Mouse (Mus musculus): ENCODE measurements around the gene Olfr459. TPM values are rescaled to one million over a fixed set of nuclear protein-coding genes. Genes with fewer than 3 reads are reported as not detected.

Olfr459 gene
- polyA plus RNA-seq, 1 experiment from 2014 or later: not detected

DNA sequence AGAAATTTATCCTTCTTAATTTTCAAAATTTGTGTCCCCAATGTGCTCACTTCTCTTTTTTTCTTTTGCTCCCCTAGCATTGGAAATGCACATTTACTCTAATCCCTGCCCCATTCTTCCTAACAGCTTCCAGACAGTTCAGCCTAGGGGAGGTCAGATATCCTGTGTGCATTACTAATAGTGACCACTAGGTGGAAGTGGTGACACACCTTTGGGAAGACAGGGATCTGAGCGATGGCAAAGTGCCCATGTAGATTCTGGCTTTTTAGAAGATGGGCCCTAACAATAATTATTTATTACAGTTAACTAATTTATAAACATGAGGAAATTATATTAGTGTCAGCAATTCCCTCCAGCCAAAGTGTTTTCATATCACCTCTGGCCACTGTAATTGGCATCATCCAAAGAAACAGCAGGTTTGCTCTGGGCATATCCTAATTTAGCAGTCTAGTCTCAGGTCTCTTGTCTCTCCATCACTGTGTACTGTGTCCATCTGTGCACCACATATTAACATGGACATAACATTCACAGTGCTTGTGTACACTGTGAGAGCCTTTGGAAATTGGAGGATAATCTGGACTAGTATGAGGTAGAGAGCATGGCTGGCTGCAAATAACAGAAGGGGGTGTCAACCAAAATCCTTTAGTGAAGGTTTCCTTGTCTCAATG is 13.1 kb downstream of the Olfr459 start:
- WGBS (ENCODE audit: insufficient replicate concordance): 5% methylated on average over 1 of the region's 1 CpGs
- H3K27ac ChIP-seq (ENCODE audit: low read depth): no peak overlapping the region
- ATAC-seq (peak; percentile 68), DNase-seq (peak; percentile 31)
- H3K4me3 ChIP-seq (ENCODE audit: low read depth, low read length): no peak overlapping the region
- H3K27me3 ChIP-seq (ENCODE audit: insufficient read depth, low read length): no peaks in the 10 kb centered on the region
- no peaks in the 10 kb centered on the region for H3K36me3 ChIP-seq (replicated peaks; ENCODE audit: insufficient read depth, low read length)
- TF ChIP-seq CTCF (IDR thresholded peaks at IDR 0.05; ENCODE audit: low read depth) (peak; percentile 94), EP300 (IDR thresholded peaks at IDR 0.05; ENCODE audit: low read depth) (no peak)
- H3K4me2 ChIP-seq (ENCODE audit: low read depth, low read length): no peak overlapping the region
- H3K9ac ChIP-seq (replicated peaks): no peak overlapping the region
- H3K9me3 ChIP-seq (ENCODE audit: low read length): no peaks in the 10 kb centered on the region
- no peaks in the 10 kb centered on the region for H3K4me1 ChIP-seq (ENCODE audit: insufficient read depth)

- H3K27me3 ChIP-seq (ENCODE audit: insufficient read depth, low read length): no peaks in the 10 kb centered on the region
- H3K4me2 ChIP-seq (ENCODE audit: low read depth, low read length): no peak overlapping the region
- 64% methylated on average over 2 of the region's 2 CpGs for WGBS (ENCODE audit: insufficient replicate concordance)
- DNase-seq (no peak), ATAC-seq (no peak)
- TF ChIP-seq EP300 (IDR thresholded peaks at IDR 0.05; ENCODE audit: low read depth) (no peak), CTCF (IDR thresholded peaks at IDR 0.05; ENCODE audit: low read depth) (no peak)
- no peak overlapping the region for H3K9ac ChIP-seq (replicated peaks)
- no peaks in the 10 kb centered on the region for H3K36me3 ChIP-seq (replicated peaks; ENCODE audit: insufficient read depth, low read length)
- no peaks in the 10 kb centered on the region for H3K9me3 ChIP-seq (ENCODE audit: low read length)
- no peak overlapping the region for H3K27ac ChIP-seq (ENCODE audit: low read depth)
- H3K4me1 ChIP-seq (ENCODE audit: insufficient read depth): no peaks in the 10 kb centered on the region
- H3K4me3 ChIP-seq (ENCODE audit: low read depth, low read length): no peak overlapping the region
These were observed 15.4 kb downstream of the Olfr459 start for GRCm38 (mm10) chr6:41759618-41760017.

- Histone ChIP-seq H3K4me2 (ENCODE audit: low read depth, low read length) (no peak overlapping the region), H3K9me3 (ENCODE audit: low read length) (no peaks in the 10 kb centered on the region), H3K9ac (replicated peaks) (no peak overlapping the region), H3K4me1 (ENCODE audit: insufficient read depth) (no peaks in the 10 kb centered on the region), H3K27ac (ENCODE audit: low read depth) (no peak overlapping the region), H3K36me3 (replicated peaks; ENCODE audit: insufficient read depth, low read length) (no peaks in the 10 kb centered on the region), H3K4me3 (ENCODE audit: low read depth, low read length) (no peak overlapping the region), H3K27me3 (ENCODE audit: insufficient read depth, low read length) (no peaks in the 10 kb centered on the region)
- TF ChIP-seq EP300 (IDR thresholded peaks at IDR 0.05; ENCODE audit: low read depth) (no peak), CTCF (IDR thresholded peaks at IDR 0.05; ENCODE audit: low read depth) (no peak)
- WGBS (ENCODE audit: insufficient replicate concordance): 69% methylated on average over 1 of the region's 1 CpGs
- no peak for DNase-seq
- ATAC-seq: no peak
These were observed 16.6 kb downstream of the Olfr459 start for GRCm38 (mm10) chr6:41758421-41758820.

DNA sequence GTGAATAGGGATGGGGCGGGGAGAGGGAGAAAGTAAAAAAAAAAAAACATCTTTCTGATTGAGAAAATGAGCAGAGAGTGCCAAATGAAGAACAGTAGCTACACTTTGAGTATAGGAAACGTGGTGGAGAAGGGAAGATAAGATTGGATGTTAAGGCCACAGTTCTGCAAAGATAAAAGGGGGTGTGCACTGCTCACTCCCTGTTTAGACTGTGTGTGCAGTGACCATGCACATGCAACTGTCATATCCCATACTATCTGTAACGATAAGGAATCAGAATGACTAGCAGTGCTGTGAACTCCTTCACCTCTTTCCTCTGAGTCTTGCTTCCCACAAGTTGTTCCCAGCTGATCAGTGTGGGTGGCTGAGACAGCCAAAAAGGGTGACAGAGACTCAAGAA is 17.8 kb downstream of the Olfr459 start:
- H3K27me3 ChIP-seq (ENCODE audit: insufficient read depth, low read length): no peaks in the 10 kb centered on the region
- no peak overlapping the region for H3K9ac ChIP-seq (replicated peaks)
- H3K4me3 ChIP-seq (ENCODE audit: low read depth, low read length): no peak overlapping the region
- no peak for TF ChIP-seq CTCF (IDR thresholded peaks at IDR 0.05; ENCODE audit: low read depth)
- no peak overlapping the region for H3K4me2 ChIP-seq (ENCODE audit: low read depth, low read length)
- no peak overlapping the region for H3K27ac ChIP-seq (ENCODE audit: low read depth)
- H3K36me3 ChIP-seq (replicated peaks; ENCODE audit: insufficient read depth, low read length): no peaks in the 10 kb centered on the region
- 50% methylated on average over 3 of the region's 3 CpGs for WGBS (ENCODE audit: insufficient replicate concordance)
- H3K4me1 ChIP-seq (ENCODE audit: insufficient read depth): no peaks in the 10 kb centered on the region
- no peaks in the 10 kb centered on the region for H3K9me3 ChIP-seq (ENCODE audit: low read length)
- DNase-seq (no peak), ATAC-seq (no peak)

DNA sequence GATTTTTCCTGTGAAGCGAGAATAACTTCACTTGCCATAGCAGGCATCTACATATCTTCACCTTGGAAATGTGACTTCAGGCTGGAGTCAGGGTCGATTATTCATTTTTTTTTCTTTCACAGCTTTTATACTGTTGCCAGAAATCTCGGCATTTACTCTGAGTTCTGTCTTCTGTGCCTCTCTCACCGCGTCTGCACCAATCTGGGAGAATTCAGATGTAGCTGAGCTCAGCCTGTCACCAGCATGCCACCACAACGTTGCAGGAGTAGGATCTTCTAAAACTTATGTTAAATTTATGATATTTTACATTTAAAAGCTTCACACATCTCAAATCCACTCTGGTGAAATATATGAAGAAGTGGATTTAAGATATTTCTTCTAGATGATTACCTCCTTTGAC is 20.4 kb downstream of the Olfr459 start:
- H3K36me3 ChIP-seq (replicated peaks; ENCODE audit: insufficient read depth, low read length): no peaks in the 10 kb centered on the region

DNA sequence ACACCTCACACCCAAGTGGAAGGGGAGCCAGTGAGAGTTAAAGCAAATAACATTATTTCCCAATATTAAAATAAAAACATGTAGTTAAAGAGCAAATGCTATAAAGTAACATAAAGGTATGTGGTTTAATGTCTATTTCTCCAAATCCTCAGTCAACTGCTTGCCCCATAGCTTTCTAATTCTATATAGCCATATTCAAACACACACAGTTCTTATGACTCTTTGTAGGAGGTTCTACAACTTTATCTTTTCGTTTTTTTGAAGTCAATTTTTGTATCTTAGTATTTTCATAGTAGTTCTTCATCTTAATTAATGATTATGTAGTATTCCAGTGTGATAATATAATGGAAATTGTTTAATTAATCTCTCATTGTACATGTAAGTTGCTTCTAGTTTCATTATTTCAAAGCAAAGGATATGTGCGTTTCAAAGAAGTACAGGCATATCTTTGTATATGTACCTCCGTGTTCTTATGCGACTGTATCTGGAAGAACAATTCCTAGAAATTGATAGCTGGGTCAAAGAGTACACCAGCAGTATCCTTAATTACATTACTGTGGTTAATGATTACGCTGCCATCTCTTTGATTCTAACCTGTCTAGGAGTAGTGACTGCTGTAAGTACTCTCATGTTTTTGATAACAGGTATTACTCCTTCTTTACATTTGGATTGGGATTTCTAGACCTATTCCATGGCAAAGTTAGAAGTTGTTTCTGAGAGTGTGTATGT is 30.1 kb downstream of the Olfr459 start:
- ATAC-seq: no peak
- H3K4me2 ChIP-seq (ENCODE audit: low read depth, low read length): no peak overlapping the region
- no peak overlapping the region for H3K27ac ChIP-seq (ENCODE audit: low read depth)
- DNase-seq: no peak
- no peak overlapping the region for H3K4me3 ChIP-seq (ENCODE audit: low read depth, low read length)
- H3K36me3 ChIP-seq (replicated peaks; ENCODE audit: insufficient read depth, low read length): no peaks in the 10 kb centered on the region
- H3K4me1 ChIP-seq (ENCODE audit: insufficient read depth): no peaks in the 10 kb centered on the region
- no peaks in the 10 kb centered on the region for H3K27me3 ChIP-seq (ENCODE audit: insufficient read depth, low read length)
- TF ChIP-seq CTCF (IDR thresholded peaks at IDR 0.05; ENCODE audit: low read depth) (no peak), EP300 (IDR thresholded peaks at IDR 0.05; ENCODE audit: low read depth) (no peak)
- no peak overlapping the region for H3K9ac ChIP-seq (replicated peaks)
- WGBS (ENCODE audit: insufficient replicate concordance): 64% methylated on average over 5 of the region's 5 CpGs
- H3K9me3 ChIP-seq (ENCODE audit: low read length): no peaks in the 10 kb centered on the region

More for the DNA sequence above, 20.4 kb downstream of the Olfr459 start:
- H3K4me3 ChIP-seq (ENCODE audit: low read depth, low read length): no peak overlapping the region
- no peak overlapping the region for H3K4me2 ChIP-seq (ENCODE audit: low read depth, low read length)
- no peaks in the 10 kb centered on the region for H3K9me3 ChIP-seq (ENCODE audit: low read length)
- no peak overlapping the region for H3K27ac ChIP-seq (ENCODE audit: low read depth)
- no peak for DNase-seq
- no peak overlapping the region for H3K9ac ChIP-seq (replicated peaks)
- no peak for TF ChIP-seq EP300 (IDR thresholded peaks at IDR 0.05; ENCODE audit: low read depth)
- no peak for TF ChIP-seq CTCF (IDR thresholded peaks at IDR 0.05; ENCODE audit: low read depth)
- no peak for ATAC-seq
- 67% methylated on average over 6 of the region's 6 CpGs for WGBS (ENCODE audit: insufficient replicate concordance)
- H3K27me3 ChIP-seq (ENCODE audit: insufficient read depth, low read length): no peaks in the 10 kb centered on the region
- H3K4me1 ChIP-seq (ENCODE audit: insufficient read depth): no peaks in the 10 kb centered on the region
